Mouse (Mus musculus) CH12.LX (cell line): ENCODE measurements at regions not wholly inside any gene's neighbourhood (a gene's known extent, or its start where the extent isn't known, plus 50 kb on each side); places are given as distances from the start of the nearest gene placed in this dataset.

Source experiments
- DNase-seq: peaks from one replicate; pipeline ENCODE4 v3.0.0-alpha.2; 2013; ENCODE audit errors: extremely low read depth
- H3K27ac ChIP-seq: 2 replicates; pipeline ENCODE4 v1.5.1; 2012; ENCODE audit warnings: low read depth, mild to moderate bottlenecking, control low read depth, moderate library complexity; ENCODE audit not compliant: insufficient read depth
- H3K27me3 ChIP-seq: replicated peaks from 2 replicates; pipeline ENCODE3; 2012; ENCODE audit warnings: inconsistent platforms
- H3K36me3 ChIP-seq, 2 experiments: replicated peaks in 1 of 2; 2 replicates each; pipeline versions ENCODE3 to v1.6.1; 2012; ENCODE audit warnings: inconsistent platforms in 1 of 2, low read length in 1 of 2, mild to moderate bottlenecking in 1 of 2, mixed read lengths in 1 of 2, moderate library complexity in 1 of 2; ENCODE audit not compliant: control insufficient read depth in 1 of 2, insufficient read depth in 1 of 2
- H3K4me1 ChIP-seq, 2 experiments: 2 replicates each; pipeline ENCODE4 v1.6.1; 2012; ENCODE audit warnings: inconsistent platforms in 1 of 2, moderate library complexity in 1 of 2; ENCODE audit not compliant: insufficient read depth in 2 of 2, control insufficient read depth in 1 of 2
- H3K4me2 ChIP-seq: 2 replicates; pipeline ENCODE4 v1.6.1; 2012; ENCODE audit warnings: low read depth, mild to moderate bottlenecking, control low read depth; ENCODE audit not compliant: poor library complexity, insufficient read depth, severe bottlenecking
- H3K4me3 ChIP-seq, 3 experiments: fragments of 150-350 bp in 1 of 3; sonication (generic) in 1 of 3; replicated peaks in 1 of 3; 2 replicates each; pipeline versions ENCODE3 to v1.5.1; 2011 to 2012; ENCODE audit warnings: low read depth in 2 of 3, low read length in 2 of 3, mild to moderate bottlenecking in 2 of 3, moderate library complexity in 2 of 3, control low read depth in 1 of 3, improper control_type of control experiment in 1 of 3, inconsistent platforms in 1 of 3, mixed read lengths in 1 of 3; ENCODE audit not compliant: poor library complexity in 1 of 3
- H3K79me2 ChIP-seq: replicated peaks from 2 replicates; pipeline ENCODE4 v1.6.1; 2012; ENCODE audit warnings: mild to moderate bottlenecking, moderate library complexity; ENCODE audit not compliant: control insufficient read depth, poor library complexity, insufficient read depth, severe bottlenecking; ENCODE audit errors: extremely low read depth
- H3K9ac ChIP-seq: 2 replicates; pipeline ENCODE4 v1.6.1; 2012; ENCODE audit warnings: low read depth, mild to moderate bottlenecking, control low read depth, moderate library complexity; ENCODE audit not compliant: insufficient read depth
- H3K9me3 ChIP-seq: replicated peaks from 2 replicates; pipeline ENCODE3; 2012; ENCODE audit warnings: low read length, inconsistent platforms, mixed read lengths
- CHD2 ChIP-seq: IDR thresholded peaks from 2 replicates; pipeline ENCODE4 v1.6.1; 2011; ENCODE audit warnings: low read length, improper control_type of control experiment
- EP300 ChIP-seq: IDR thresholded peaks from 2 replicates; pipeline ENCODE4 v1.6.1; 2011; ENCODE audit warnings: low read length, improper control_type of control experiment
- ETS1 ChIP-seq: conservative IDR thresholded peaks from 2 replicates; pipeline ENCODE4 v1.6.1; 2012; ENCODE audit warnings: low read depth, mild to moderate bottlenecking, inconsistent platforms, low read length, improper control_type of control experiment, moderate library complexity
- GABPA ChIP-seq: IDR thresholded peaks from 2 replicates; pipeline ENCODE4 v1.6.1; 2012; ENCODE audit warnings: low read depth, low read length, improper control_type of control experiment, inconsistent platforms; ENCODE audit not compliant: insufficient replicate concordance
- JUND ChIP-seq: conservative IDR thresholded peaks from 2 replicates; pipeline ENCODE4 v1.6.1; 2011; ENCODE audit warnings: low read depth, low read length, improper control_type of control experiment
- MAFK ChIP-seq: IDR thresholded peaks from 2 replicates; pipeline ENCODE4 v1.6.1; 2011; ENCODE audit warnings: low read length, improper control_type of control experiment; ENCODE audit not compliant: insufficient replicate concordance
- MEF2A ChIP-seq: IDR thresholded peaks from 2 replicates; pipeline ENCODE4 v1.6.1; 2014; ENCODE audit warnings: low read depth, mild to moderate bottlenecking, inconsistent platforms, low read length, improper control_type of control experiment, borderline replicate concordance
- MXI1 ChIP-seq: IDR thresholded peaks from 2 replicates; pipeline ENCODE4 v1.6.1; 2011; ENCODE audit warnings: mild to moderate bottlenecking, low read depth, low read length, improper control_type of control experiment
- MYC ChIP-seq: IDR thresholded peaks from 2 replicates; pipeline ENCODE4 v1.6.1; 2011; ENCODE audit warnings: low read depth, mild to moderate bottlenecking, improper control_type of control experiment, low read length
- NELFE ChIP-seq: IDR thresholded peaks from 2 replicates; pipeline ENCODE4 v1.6.1; 2011; ENCODE audit warnings: low read depth, low read length, improper control_type of control experiment
- NRF1 ChIP-seq: IDR thresholded peaks from 2 replicates; pipeline ENCODE4 v1.6.1; 2014; ENCODE audit warnings: low read depth, mild to moderate bottlenecking, inconsistent platforms, low read length, improper control_type of control experiment, moderate library complexity
- RAD21 ChIP-seq: IDR thresholded peaks from 2 replicates; pipeline ENCODE4 v1.6.1; 2011; ENCODE audit warnings: low read depth, mild to moderate bottlenecking, low read length, improper control_type of control experiment, moderate library complexity
- RCOR1 ChIP-seq: conservative IDR thresholded peaks from 2 replicates; pipeline ENCODE4 v1.6.1; 2012; ENCODE audit warnings: low read depth, mild to moderate bottlenecking, inconsistent platforms, low read length, improper control_type of control experiment
- SIN3A ChIP-seq: IDR thresholded peaks from 2 replicates; pipeline ENCODE4 v1.6.1; 2012; ENCODE audit warnings: low read length, improper control_type of control experiment, inconsistent platforms
- SMC3 ChIP-seq: IDR thresholded peaks from 2 replicates; pipeline ENCODE4 v1.6.1; 2011; ENCODE audit warnings: low read depth, low read length, improper control_type of control experiment
- TBP ChIP-seq: conservative IDR thresholded peaks from 2 replicates; pipeline ENCODE4 v1.6.1; 2011; ENCODE audit warnings: low read depth, low read length, improper control_type of control experiment
- TCF12 ChIP-seq: IDR thresholded peaks from 2 replicates; pipeline ENCODE4 v1.6.1; 2014; ENCODE audit warnings: low read depth, mild to moderate bottlenecking, inconsistent platforms, low read length, improper control_type of control experiment
- USF1 ChIP-seq: IDR thresholded peaks from 2 replicates; pipeline ENCODE4 v1.6.1; 2014; ENCODE audit warnings: low read depth, mild to moderate bottlenecking, inconsistent platforms, low read length, improper control_type of control experiment
- USF2 ChIP-seq: conservative IDR thresholded peaks from 2 replicates; pipeline ENCODE4 v1.6.1; 2011; ENCODE audit warnings: low read depth, low read length, improper control_type of control experiment
- ZKSCAN1 ChIP-seq: IDR thresholded peaks from 2 replicates; pipeline ENCODE4 v1.6.1; 2012; ENCODE audit warnings: low read depth, inconsistent platforms, low read length, improper control_type of control experiment, borderline replicate concordance
- ZMIZ1 ChIP-seq: IDR thresholded peaks from 2 replicates; pipeline ENCODE4 v1.6.1; 2012; ENCODE audit warnings: low read depth, mild to moderate bottlenecking, inconsistent platforms, low read length, improper control_type of control experiment
- dilution Hi-C: fragments of 300-500 bp; cut with MboI; formaldehyde crosslinking; loops from 2 replicates; pipeline ENCODE4 v1.14.3; 2020; ENCODE audit warnings: low sequenced_read_pairs; ENCODE audit not compliant: extremely low pct_unique_long_range_greater_than_20kb, extremely low pct_ligation_motif_present
- in situ Hi-C: fragments of 300-500 bp; cut with MboI; formaldehyde crosslinking; loops from 3 replicates; pipeline ENCODE4 v1.14.3; 2019; ENCODE audit warnings: low sequenced_read_pairs, low pct_ligation_motif_present, low pct_unique_long_range_greater_than_20kb, mixed read lengths

- Histone ChIP-seq H3K4me2 (no peak overlapping the region), H3K9me3 (peaks cover 4% of the 10 kb centered on the region), H3K9ac (no peak overlapping the region), H3K27ac (no peak overlapping the region), H3K4me3 (no peak overlapping the region), H3K4me1 (no peaks in the 10 kb centered on the region), H3K36me3 (no peaks in the 10 kb centered on the region), H3K27me3 (peaks cover 79% of the 10 kb centered on the region), H3K79me2 (no peaks in the 10 kb centered on the region)
- dilution Hi-C loops = no loop called here
- no peak for TF ChIP-seq ZMIZ1
- TF ChIP-seq TCF12 = no peak
- no peak for TF ChIP-seq TBP
- no peak for TF ChIP-seq MAFK
- TF ChIP-seq MXI1 = no peak
- no peak for TF ChIP-seq CHD2
- no peak for TF ChIP-seq SIN3A
- no peak for TF ChIP-seq NELFE
- TF ChIP-seq RCOR1 = no peak
- TF ChIP-seq USF1 = no peak
- no peak for TF ChIP-seq MEF2A
- TF ChIP-seq RAD21 = no peak
- TF ChIP-seq ETS1 = no peak
- no peak for TF ChIP-seq SMC3
- no peak for TF ChIP-seq GABPA
- no peak for TF ChIP-seq NRF1
- no peak for TF ChIP-seq JUND
- TF ChIP-seq ZKSCAN1 = no peak
- no peak for TF ChIP-seq USF2
- no peak for TF ChIP-seq MYC
- DNase-seq = no peak
- in situ Hi-C loops = no loop called here
These were observed 215.5 kb upstream of the Dynlrb2 start for GRCm38 (mm10) chr8:116289237-116289636.

DNA sequence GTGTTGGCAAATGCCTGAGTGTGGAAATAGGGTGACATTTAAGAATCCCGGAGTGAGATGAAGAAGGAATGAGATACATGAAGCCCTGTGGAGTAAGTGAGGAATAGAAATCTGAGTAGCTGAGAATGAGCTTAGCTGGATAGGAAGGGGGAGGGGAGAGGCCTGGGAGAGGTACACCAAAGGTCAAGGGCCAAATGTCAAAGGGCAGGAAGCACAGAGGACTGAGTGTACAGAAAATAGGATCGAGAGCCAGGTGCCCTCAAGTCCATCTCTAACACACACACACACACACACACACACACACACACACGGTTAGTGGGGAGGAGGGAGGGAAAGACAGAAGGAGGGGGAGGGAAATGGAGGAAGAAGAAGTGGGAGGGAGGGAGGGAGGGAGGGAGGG is 220.8 kb upstream of the Dynlrb2 start:
- H3K79me2 ChIP-seq = no peaks in the 10 kb centered on the region
- dilution Hi-C loops = no loop called here
- no peak for DNase-seq
- no peaks in the 10 kb centered on the region for H3K4me1 ChIP-seq
- TF ChIP-seq MXI1 = no peak
- TF ChIP-seq ZMIZ1 = no peak
- TF ChIP-seq ZKSCAN1 = no peak
- TF ChIP-seq EP300 = no peak
- TF ChIP-seq GABPA = no peak
- peaks cover 76% of the 10 kb centered on the region for H3K27me3 ChIP-seq
- in situ Hi-C loops = no loop called here
- no peaks in the 10 kb centered on the region for H3K36me3 ChIP-seq
- no peak overlapping the region for H3K4me3 ChIP-seq
- H3K4me2 ChIP-seq = no peak overlapping the region
- H3K27ac ChIP-seq = no peak overlapping the region
- H3K9me3 ChIP-seq = peaks cover 2% of the 10 kb centered on the region
- H3K9ac ChIP-seq = no peak overlapping the region
